Mouse (Mus musculus) myocyte (in vitro differentiated cells): ENCODE measurements around the gene Fam198b.

Experiments
- CEBPB ChIP-seq: IDR thresholded peaks from 2 replicates; pipeline ENCODE4 v1.6.1; 2011; ENCODE audit warnings: mild to moderate bottlenecking, moderate library complexity; ENCODE audit not compliant: poor library complexity, insufficient read depth, severe bottlenecking
- E2F4 ChIP-seq: IDR thresholded peaks from one replicate; pipeline ENCODE4 v1.6.1; 2011; ENCODE audit warnings: mild to moderate bottlenecking, control low read depth, moderate library complexity; ENCODE audit not compliant: insufficient read depth
- MAX ChIP-seq: IDR thresholded peaks from one replicate; pipeline ENCODE4 v1.6.1; 2011; ENCODE audit warnings: low read depth, mild to moderate bottlenecking, control low read depth
- MYOD1 ChIP-seq, 3 experiments: IDR thresholded peaks; one replicate each; pipeline ENCODE4 v1.6.1; 2011; ENCODE audit warnings: control low read depth in 2 of 3, low read depth in 2 of 3, mild to moderate bottlenecking in 2 of 3, moderate library complexity in 1 of 3; ENCODE audit not compliant: insufficient read length in 2 of 3, control insufficient read depth in 1 of 3
- MYOG ChIP-seq, 3 experiments: IDR thresholded peaks; one replicate each; pipeline ENCODE4 v1.6.1; 2011; ENCODE audit warnings: control low read depth in 2 of 3, low read depth in 2 of 3, mild to moderate bottlenecking in 2 of 3; ENCODE audit not compliant: insufficient read length in 2 of 3, control insufficient read depth in 1 of 3, insufficient read depth in 1 of 3
- POLR2A ChIP-seq: IDR thresholded peaks from one replicate; pipeline ENCODE4 v1.6.1; 2011; ENCODE audit warnings: low read depth, mild to moderate bottlenecking, control low read depth, moderate library complexity; ENCODE audit not compliant: insufficient read length
- POLR2AphosphoS2 ChIP-seq: IDR thresholded peaks from one replicate; pipeline ENCODE4 v1.6.1; 2011; ENCODE audit warnings: low read depth, control low read depth; ENCODE audit not compliant: insufficient read length
- REST ChIP-seq: IDR thresholded peaks from one replicate; pipeline ENCODE4 v1.6.1; 2011; ENCODE audit warnings: mild to moderate bottlenecking, control low read depth, moderate library complexity; ENCODE audit not compliant: insufficient read depth, insufficient read length
- SRF ChIP-seq: IDR thresholded peaks from one replicate; pipeline ENCODE4 v1.6.1; 2011; ENCODE audit warnings: low read depth; ENCODE audit not compliant: control insufficient read depth, insufficient read length
- TCF12 ChIP-seq: IDR thresholded peaks from one replicate; pipeline ENCODE4 v1.6.1; 2011; ENCODE audit warnings: mild to moderate bottlenecking, control low read depth; ENCODE audit not compliant: poor library complexity, insufficient read depth, severe bottlenecking
- TCF3 ChIP-seq: IDR thresholded peaks from one replicate; pipeline ENCODE4 v1.6.1; 2011; ENCODE audit warnings: low read depth, control low read depth; ENCODE audit not compliant: insufficient read length
- USF1 ChIP-seq: IDR thresholded peaks from one replicate; pipeline ENCODE4 v1.6.1; 2011; ENCODE audit warnings: low read depth, mild to moderate bottlenecking, control low read depth, moderate library complexity

GRCm38 (mm10) chr3:79968426-79968825 is 84.1 kb downstream of the Fam198b start:
- TF ChIP-seq POLR2AphosphoS2 (no peak), REST (no peak), POLR2A (no peak), E2F4 (no peak), TCF12 (no peak), MAX (no peak), USF1 (no peak), MYOG (IDR thresholded peaks at IDR 0.05; ENCODE audit: control insufficient read depth in 1 of 3, insufficient read depth in 1 of 3, insufficient read length in 2 of 3, low read depth in 2 of 3) (no peak), CEBPB (no peak), SRF (no peak), TCF3 (no peak), MYOD1 (IDR thresholded peaks at IDR 0.05; ENCODE audit: control insufficient read depth in 1 of 3, insufficient read length in 2 of 3, low read depth in 2 of 3) (no peak)
